Mouse (Mus musculus): ENCODE data around the gene Itgb5. TPM values are rescaled to one million over a fixed set of nuclear protein-coding genes. Genes with fewer than 3 reads are reported as not detected.
A peak's percentile ranks its signal among the peaks of the same experiment; 100 is the strongest.

The Itgb5 gene
- polyA plus RNA-seq (2015; fragmentation: Nextera tagmentation; extraction: Ambion mirVana) = 29.4 and 50.3 TPM in 2 replicates

DNA sequence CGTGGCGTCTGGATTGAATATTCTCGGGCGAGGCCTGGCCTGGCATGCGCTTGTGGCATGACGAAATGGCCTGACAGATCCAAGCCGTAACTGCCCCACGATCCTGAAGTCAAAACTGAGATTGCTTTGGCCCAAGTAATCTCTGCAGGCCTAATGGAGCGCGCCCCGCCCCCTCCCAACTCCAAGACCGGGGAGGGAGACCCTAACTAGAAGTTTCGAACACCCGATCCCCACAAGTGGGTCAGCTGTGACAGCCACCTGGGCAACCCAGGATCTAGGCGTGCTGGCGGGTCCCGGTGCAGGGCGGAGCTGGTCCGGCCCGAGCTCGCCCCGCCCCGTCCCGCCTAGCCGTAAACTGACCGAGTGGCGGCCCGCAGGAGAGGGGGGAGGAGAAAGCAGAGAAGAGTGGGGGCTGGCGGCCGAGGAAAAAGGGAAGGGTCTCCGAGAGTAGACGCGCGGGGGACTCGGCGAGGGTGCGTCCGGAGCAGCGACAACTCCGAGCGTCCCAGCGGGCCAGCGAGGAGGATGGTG lies at the start of gene Itgb5:
Gene Itgb5, plus strand, starts transcription at position 365 of the 531 bp plus-strand sequence.
- Histone ChIP-seq H3K4me3 (ENCODE audit: low read length) (peak within 1 kb of the TSS; percentile 68), H3K9me3 (replicated peaks; ENCODE audit: control insufficient read depth, low read length) (no peaks in the 10 kb centered on the region), H3K36me3 (ENCODE audit: control insufficient read depth, insufficient read depth) (no peaks in the 10 kb centered on the region), H3K27me3 (ENCODE audit: control insufficient read depth, insufficient read depth, low read length) (no peaks in the 10 kb centered on the region), H3K4me2 (ENCODE audit: low read depth, low read length) (peak within 1 kb of the TSS; percentile 85), H3K27ac (ENCODE audit: low read length) (peak within 1 kb of the TSS; percentile 70), H3K4me1 (ENCODE audit: control insufficient read depth, insufficient read depth, low read length) (peaks cover 28% of the 10 kb centered on the region), H3K9ac (ENCODE audit: low read length) (peak within 1 kb of the TSS; percentile 81)
- WGBS = under 1% methylated on average over 43 of the region's 43 CpGs
- peak; percentile 75 for ATAC-seq (replicated peaks; ENCODE audit: extremely low read depth, insufficient read depth, low FRiP score)

GRCm38 (mm10) chr16:33781789-33782728 lies 47.4 kb upstream of the Itgb5 start:
- WGBS = 68% methylated on average over 5 of the region's 5 CpGs
- no peak overlapping the region for H3K27ac ChIP-seq (ENCODE audit: low read length)
- no peak for ATAC-seq (replicated peaks; ENCODE audit: extremely low read depth, insufficient read depth, low FRiP score)

GRCm38 (mm10) chr16:33782729-33783091 lies 46.8 kb upstream of the Itgb5 start:
- ATAC-seq (replicated peaks; ENCODE audit: extremely low read depth, insufficient read depth, low FRiP score) = no peak
- no peak overlapping the region for H3K9ac ChIP-seq (ENCODE audit: low read length)
- H3K4me3 ChIP-seq (ENCODE audit: low read length) = no peak overlapping the region
- H3K27me3 ChIP-seq (ENCODE audit: control insufficient read depth, insufficient read depth, low read length) = no peaks in the 10 kb centered on the region
- H3K4me1 ChIP-seq (ENCODE audit: control insufficient read depth, insufficient read depth, low read length) = 0 out of 2 replicates have a peak, but pooled peaks cover 3% of the 10 kb centered on the region
- no peak overlapping the region for H3K27ac ChIP-seq (ENCODE audit: low read length)
- H3K36me3 ChIP-seq (ENCODE audit: control insufficient read depth, insufficient read depth) = no peaks in the 10 kb centered on the region
- no peaks in the 10 kb centered on the region for H3K9me3 ChIP-seq (replicated peaks; ENCODE audit: control insufficient read depth, low read length)
- WGBS = 78% methylated on average over 1 of the region's 1 CpGs
- H3K4me2 ChIP-seq (ENCODE audit: low read depth, low read length) = no peak overlapping the region

More at GRCm38 (mm10) chr16:33781789-33782728, 47.4 kb upstream of the Itgb5 start:
- Histone ChIP-seq H3K4me1 (ENCODE audit: control insufficient read depth, insufficient read depth, low read length) (0 out of 2 replicates have a peak, but pooled peaks cover under 1% of the 10 kb centered on the region), H3K4me3 (ENCODE audit: low read length) (no peak overlapping the region), H3K9ac (ENCODE audit: low read length) (no peak overlapping the region), H3K36me3 (ENCODE audit: control insufficient read depth, insufficient read depth) (no peaks in the 10 kb centered on the region), H3K27me3 (ENCODE audit: control insufficient read depth, insufficient read depth, low read length) (no peaks in the 10 kb centered on the region), H3K9me3 (replicated peaks; ENCODE audit: control insufficient read depth, low read length) (no peaks in the 10 kb centered on the region), H3K4me2 (ENCODE audit: low read depth, low read length) (no peak overlapping the region)

DNA sequence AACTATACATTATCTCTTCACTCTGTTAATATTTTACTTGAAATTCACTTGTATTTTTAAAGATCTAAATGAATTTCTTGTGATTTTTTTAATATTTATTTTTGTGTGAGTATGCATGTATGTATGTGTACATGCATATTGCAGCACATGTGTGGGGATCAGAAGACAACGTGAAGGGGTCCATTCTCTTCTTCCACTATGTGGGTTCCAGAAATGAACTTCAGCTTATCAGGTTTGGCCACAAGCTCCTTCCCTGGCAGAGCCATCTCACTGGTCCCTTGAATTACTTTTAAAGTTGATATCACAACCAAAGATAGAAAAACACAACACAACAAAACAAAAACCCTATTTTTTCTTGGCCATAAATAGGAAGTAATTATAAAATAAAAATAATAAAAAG lies 44.9 kb upstream of the Itgb5 start:
- no peaks in the 10 kb centered on the region for H3K27me3 ChIP-seq (ENCODE audit: control insufficient read depth, insufficient read depth, low read length)
- 71% methylated on average over 1 of the region's 1 CpGs for WGBS
- no peaks in the 10 kb centered on the region for H3K36me3 ChIP-seq (ENCODE audit: control insufficient read depth, insufficient read depth)
- no peaks in the 10 kb centered on the region for H3K9me3 ChIP-seq (replicated peaks; ENCODE audit: control insufficient read depth, low read length)
- H3K4me3 ChIP-seq (ENCODE audit: low read length) = no peak overlapping the region
- H3K27ac ChIP-seq (ENCODE audit: low read length) = no peak overlapping the region
- H3K4me1 ChIP-seq (ENCODE audit: control insufficient read depth, insufficient read depth, low read length) = 0 out of 2 replicates have a peak, but pooled peaks cover 3% of the 10 kb centered on the region
- H3K4me2 ChIP-seq (ENCODE audit: low read depth, low read length) = no peak overlapping the region
- no peak overlapping the region for H3K9ac ChIP-seq (ENCODE audit: low read length)
- no peak for ATAC-seq (replicated peaks; ENCODE audit: extremely low read depth, insufficient read depth, low FRiP score)

DNA sequence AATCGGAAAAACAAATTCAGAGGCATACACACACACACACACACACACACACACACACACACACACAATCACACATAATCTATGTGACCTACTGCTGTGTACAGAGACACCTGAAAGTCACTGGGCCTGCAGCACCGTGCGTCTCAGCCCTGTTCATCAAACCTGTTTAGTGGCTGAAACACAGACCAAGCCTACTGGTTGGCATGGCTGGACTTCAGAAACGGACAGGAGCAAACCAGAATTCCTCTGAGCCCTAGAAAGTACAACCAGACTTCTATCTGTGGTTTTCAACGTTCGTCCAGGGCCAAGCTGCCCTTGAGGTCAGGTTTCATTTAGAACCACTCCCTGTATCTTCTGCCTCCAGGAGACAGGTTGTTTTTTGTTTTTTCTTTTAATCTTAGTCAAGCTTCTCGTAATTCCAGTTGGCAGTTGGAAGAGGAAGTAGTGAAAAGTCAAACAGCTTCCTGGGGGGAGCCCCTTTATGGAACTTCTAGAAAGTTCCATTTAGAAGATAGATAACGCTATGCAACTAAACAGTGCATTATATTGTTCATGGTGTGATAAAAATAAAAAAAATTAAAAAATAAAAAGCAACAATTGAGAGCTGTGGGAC lies 44.3 kb upstream of the Itgb5 start:
- no peak for ATAC-seq (replicated peaks; ENCODE audit: extremely low read depth, insufficient read depth, low FRiP score)
- 0 out of 2 replicates have a peak, but pooled peaks cover 3% of the 10 kb centered on the region for H3K4me1 ChIP-seq (ENCODE audit: control insufficient read depth, insufficient read depth, low read length)
- no peaks in the 10 kb centered on the region for H3K27me3 ChIP-seq (ENCODE audit: control insufficient read depth, insufficient read depth, low read length)
- H3K27ac ChIP-seq (ENCODE audit: low read length) = no peak overlapping the region
- no peak overlapping the region for H3K4me3 ChIP-seq (ENCODE audit: low read length)
- H3K36me3 ChIP-seq (ENCODE audit: control insufficient read depth, insufficient read depth) = no peaks in the 10 kb centered on the region
- H3K4me2 ChIP-seq (ENCODE audit: low read depth, low read length) = no peak overlapping the region
- WGBS = 59% methylated on average over 8 of the region's 8 CpGs
- H3K9me3 ChIP-seq (replicated peaks; ENCODE audit: control insufficient read depth, low read length) = no peaks in the 10 kb centered on the region
- no peak overlapping the region for H3K9ac ChIP-seq (ENCODE audit: low read length)

GRCm38 (mm10) chr16:33786657-33787390 lies 42.6 kb upstream of the Itgb5 start:
- Histone ChIP-seq H3K9me3 (replicated peaks; ENCODE audit: control insufficient read depth, low read length) (no peaks in the 10 kb centered on the region), H3K9ac (ENCODE audit: low read length) (no peak overlapping the region), H3K27ac (ENCODE audit: low read length) (no peak overlapping the region), H3K27me3 (ENCODE audit: control insufficient read depth, insufficient read depth, low read length) (no peaks in the 10 kb centered on the region), H3K36me3 (ENCODE audit: control insufficient read depth, insufficient read depth) (no peaks in the 10 kb centered on the region), H3K4me3 (ENCODE audit: low read length) (no peak overlapping the region), H3K4me2 (ENCODE audit: low read depth, low read length) (no peak overlapping the region), H3K4me1 (ENCODE audit: control insufficient read depth, insufficient read depth, low read length) (0 out of 2 replicates have a peak, but pooled peaks cover 3% of the 10 kb centered on the region)
- WGBS = 50% methylated on average over 7 of the region's 7 CpGs
- ATAC-seq (replicated peaks; ENCODE audit: extremely low read depth, insufficient read depth, low FRiP score) = no peak; the same call in 1 of the 2 replicates

DNA sequence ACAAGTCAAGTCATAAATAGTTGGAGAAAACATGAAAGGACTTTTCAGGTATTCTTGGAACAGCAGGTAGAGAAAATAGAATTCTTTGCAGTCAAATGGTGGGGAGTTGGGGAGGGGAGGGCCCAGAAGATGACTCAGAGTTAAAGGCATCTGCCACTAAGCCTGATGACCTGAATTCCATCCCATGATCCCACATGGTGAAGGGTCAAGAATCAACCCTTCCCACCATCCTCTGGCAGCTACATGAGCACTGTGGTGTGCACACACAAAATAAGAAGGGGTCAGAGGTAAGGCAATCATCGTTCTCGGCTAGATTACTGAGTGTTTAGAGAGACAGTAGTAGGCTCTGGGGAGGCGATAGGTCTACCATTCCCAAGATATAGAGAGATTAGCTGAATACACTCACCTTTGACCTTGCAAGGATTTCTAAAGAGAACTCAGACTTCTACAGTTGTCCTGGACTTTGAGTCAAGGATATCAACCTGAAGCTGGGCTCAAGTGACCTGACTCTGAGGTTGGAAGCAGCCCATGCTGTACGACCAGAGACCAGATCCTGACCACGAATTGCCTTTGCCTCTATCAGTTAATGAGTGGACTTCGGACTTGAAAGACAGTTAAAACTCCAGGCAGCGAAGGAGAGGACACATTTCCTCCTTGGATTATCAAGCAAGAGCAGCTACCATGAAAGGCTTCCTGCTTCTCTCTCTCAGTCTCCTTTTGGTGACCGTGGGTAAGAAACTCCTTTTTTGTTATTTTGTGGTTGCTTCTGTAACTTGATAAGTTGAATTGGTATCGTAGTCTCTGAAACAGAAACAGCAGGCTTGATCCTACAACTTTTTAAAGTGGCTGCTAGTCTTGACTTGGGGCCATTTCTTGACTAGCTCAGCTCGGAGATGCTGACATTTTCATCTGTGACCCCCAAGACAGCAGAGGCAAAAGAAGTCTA lies 35.3 kb upstream of the Itgb5 start, which contains the start of gene Muc13:
Gene Muc13, plus strand, starts transcription at position 192 of the 946 bp plus-strand sequence.
- no peaks in the 10 kb centered on the region for H3K27me3 ChIP-seq (ENCODE audit: control insufficient read depth, insufficient read depth, low read length)
- WGBS = 76% methylated on average over 10 of the region's 10 CpGs
- H3K4me3 ChIP-seq (ENCODE audit: low read length) = no peak within 1 kb of the TSS
- H3K27ac ChIP-seq (ENCODE audit: low read length) = no peak within 1 kb of the TSS
- no peaks in the 10 kb centered on the region for H3K4me1 ChIP-seq (ENCODE audit: control insufficient read depth, insufficient read depth, low read length)
- H3K9ac ChIP-seq (ENCODE audit: low read length) = no peak within 1 kb of the TSS
- H3K36me3 ChIP-seq (ENCODE audit: control insufficient read depth, insufficient read depth) = no peaks in the 10 kb centered on the region
- ATAC-seq (replicated peaks; ENCODE audit: extremely low read depth, insufficient read depth, low FRiP score) = no peak
- H3K4me2 ChIP-seq (ENCODE audit: low read depth, low read length) = no peak within 1 kb of the TSS
- H3K9me3 ChIP-seq (replicated peaks; ENCODE audit: control insufficient read depth, low read length) = no peaks in the 10 kb centered on the region

- Histone ChIP-seq H3K4me3 (ENCODE audit: low read length) (no peak overlapping the region), H3K36me3 (ENCODE audit: control insufficient read depth, insufficient read depth) (no peaks in the 10 kb centered on the region), H3K27me3 (ENCODE audit: control insufficient read depth, insufficient read depth, low read length) (no peaks in the 10 kb centered on the region), H3K4me1 (ENCODE audit: control insufficient read depth, insufficient read depth, low read length) (no peaks in the 10 kb centered on the region), H3K9me3 (replicated peaks; ENCODE audit: control insufficient read depth, low read length) (no peaks in the 10 kb centered on the region), H3K9ac (ENCODE audit: low read length) (no peak overlapping the region), H3K27ac (ENCODE audit: low read length) (no peak overlapping the region), H3K4me2 (ENCODE audit: low read depth, low read length) (no peak overlapping the region)
- 58% methylated on average over 4 of the region's 4 CpGs for WGBS
- no peak for ATAC-seq (replicated peaks; ENCODE audit: extremely low read depth, insufficient read depth, low FRiP score)
Observed at GRCm38 (mm10) chr16:33795106-33795505, 34.4 kb upstream of the Itgb5 start.

Data from heart, embryonic 16.5 days (tissue).